Mouse (Mus musculus) forebrain, embryonic 10.5 days (tissue): ENCODE measurements at regions not wholly inside any gene's neighbourhood (a gene's known extent, or its start where the extent isn't known, plus 50 kb on each side); places are given as distances from the start of the nearest gene placed in this dataset.
A peak's percentile ranks its signal among the peaks of the same experiment; 100 is the strongest.

Source experiments
- DNase-seq: peaks from one replicate; pipeline ENCODE4 v3.0.0-alpha.2; 2017; ENCODE audit warnings: low spot score; ENCODE audit errors: extremely low spot score
- H3K27ac ChIP-seq: fragments of 300-500 bp; sonication (generic); 2 replicates; pipeline ENCODE4 v1.5.1; 2016; ENCODE audit warnings: mild to moderate bottlenecking
- H3K27me3 ChIP-seq: fragments of 300-500 bp; sonication (generic); 2 replicates; pipeline ENCODE4 v1.6.1; 2016; ENCODE audit warnings: mild to moderate bottlenecking; ENCODE audit not compliant: poor library complexity, severe bottlenecking
- H3K36me3 ChIP-seq: fragments of 300-500 bp; sonication (generic); replicated peaks from 2 replicates; pipeline ENCODE4 v1.6.1; 2016; ENCODE audit warnings: mild to moderate bottlenecking, moderate library complexity
- H3K4me1 ChIP-seq: fragments of 300-500 bp; sonication (generic); 2 replicates; pipeline ENCODE4 v1.6.1; 2016
- H3K4me3 ChIP-seq: fragments of 300-500 bp; sonication (generic); 2 replicates; pipeline ENCODE4 v1.5.1; 2016; ENCODE audit warnings: mild to moderate bottlenecking, moderate library complexity
- H3K9me3 ChIP-seq: fragments of 300-500 bp; sonication (generic); 2 replicates; pipeline ENCODE4 v1.6.1; 2016; ENCODE audit warnings: mild to moderate bottlenecking, moderate library complexity
- WGBS: fragments of 180-500 bp; shearing (Covaris S2); methylation state at CpG from one replicate; pipeline ENCODE4 v1.1.7; 2016; 5-methylcytosine and 5-hydroxymethylcytosine counted together

GRCm38 (mm10) chr12:28380203-28380602 is 172.0 kb downstream of the Dcdc2c start:
- Histone ChIP-seq H3K27ac (peak overlapping the region; percentile 4; the same call in 1 of the 2 replicates), H3K27me3 (no peaks in the 10 kb centered on the region), H3K9me3 (no peaks in the 10 kb centered on the region), H3K4me1 (peaks cover 46% of the 10 kb centered on the region), H3K36me3 (no peaks in the 10 kb centered on the region), H3K4me3 (no peak overlapping the region)
- whole genome bisulfite sequencing: 50% methylated on average over 3 of the region's 3 CpGs
- DNase-seq: no peak

- DNase-seq: no peak
- WGBS: 91% methylated on average over 3 of the region's 3 CpGs
- H3K36me3 ChIP-seq: no peaks in the 10 kb centered on the region
- H3K27ac ChIP-seq: no peak overlapping the region; the same call in 1 of the 2 replicates
- no peaks in the 10 kb centered on the region for H3K27me3 ChIP-seq
- no peak overlapping the region for H3K4me3 ChIP-seq
- no peaks in the 10 kb centered on the region for H3K9me3 ChIP-seq
- peaks cover 44% of the 10 kb centered on the region for H3K4me1 ChIP-seq
Observed at GRCm38 (mm10) chr12:28377968-28378367, 174.2 kb downstream of the Dcdc2c start.

GRCm38 (mm10) chr12:28377373-28377772 is 174.8 kb downstream of the Dcdc2c start:
- 74% methylated on average over 4 of the region's 4 CpGs for WGBS
- peak overlapping the region; percentile 31; the same call in 1 of the 2 replicates for H3K27ac ChIP-seq

GRCm38 (mm10) chr12:28376770-28377169 is 175.4 kb downstream of the Dcdc2c start:
- 60% methylated on average over 4 of the region's 4 CpGs for whole genome bisulfite sequencing
- DNase-seq: no peak
- peak overlapping the region; percentile 31; the same call in 1 of the 2 replicates for H3K27ac ChIP-seq

More at GRCm38 (mm10) chr12:28377373-28377772, 174.8 kb downstream of the Dcdc2c start:
- no peaks in the 10 kb centered on the region for H3K36me3 ChIP-seq
- H3K4me1 ChIP-seq: peaks cover 44% of the 10 kb centered on the region
- no peaks in the 10 kb centered on the region for H3K9me3 ChIP-seq
- no peaks in the 10 kb centered on the region for H3K27me3 ChIP-seq
- no peak overlapping the region for H3K4me3 ChIP-seq
- no peak for DNase-seq

GRCm38 (mm10) chr12:28365304-28365703 is 186.9 kb downstream of the Dcdc2c start:
- Histone ChIP-seq H3K36me3 (no peaks in the 10 kb centered on the region), H3K27ac (peak overlapping the region; percentile 35; the same call in 1 of the 2 replicates), H3K9me3 (no peaks in the 10 kb centered on the region), H3K4me3 (no peak overlapping the region), H3K27me3 (no peaks in the 10 kb centered on the region), H3K4me1 (0 out of 2 replicates have a peak, but pooled peaks cover 3% of the 10 kb centered on the region)
- DNase-seq: no peak
- 74% methylated on average over 2 of the region's 2 CpGs for WGBS

More at GRCm38 (mm10) chr12:28376770-28377169, 175.4 kb downstream of the Dcdc2c start:
- H3K27me3 ChIP-seq: no peaks in the 10 kb centered on the region
- H3K36me3 ChIP-seq: no peaks in the 10 kb centered on the region
- no peaks in the 10 kb centered on the region for H3K9me3 ChIP-seq
- H3K4me3 ChIP-seq: no peak overlapping the region
- H3K4me1 ChIP-seq: peaks cover 44% of the 10 kb centered on the region

- peak overlapping the region; percentile 58 for H3K27ac ChIP-seq
- H3K4me3 ChIP-seq: no peak overlapping the region
- no peaks in the 10 kb centered on the region for H3K36me3 ChIP-seq
- no peaks in the 10 kb centered on the region for H3K9me3 ChIP-seq
- WGBS: 15% methylated on average over 7 of the region's 7 CpGs
- peak; percentile 36 for DNase-seq
- peaks cover 24% of the 10 kb centered on the region for H3K4me1 ChIP-seq
- H3K27me3 ChIP-seq: no peaks in the 10 kb centered on the region
Observed at GRCm38 (mm10) chr12:28358737-28359333, 193.4 kb downstream of the Dcdc2c start.

- Histone ChIP-seq H3K27ac (peak overlapping the region; percentile 2; the same call in 1 of the 2 replicates), H3K4me3 (no peak overlapping the region), H3K4me1 (peaks cover 31% of the 10 kb centered on the region), H3K36me3 (no peaks in the 10 kb centered on the region), H3K9me3 (no peaks in the 10 kb centered on the region), H3K27me3 (no peaks in the 10 kb centered on the region)
- 90% methylated on average over 10 of the region's 10 CpGs for WGBS
- DNase-seq: no peak
Observed at GRCm38 (mm10) chr12:28357764-28358163, 194.4 kb downstream of the Dcdc2c start.

GRCm38 (mm10) chr12:28353140-28353539 is 199.1 kb downstream of the Dcdc2c start:
- Histone ChIP-seq H3K27me3 (no peaks in the 10 kb centered on the region), H3K36me3 (no peaks in the 10 kb centered on the region), H3K4me1 (peaks cover 20% of the 10 kb centered on the region), H3K9me3 (no peaks in the 10 kb centered on the region), H3K4me3 (no peak overlapping the region), H3K27ac (peak overlapping the region; percentile 53; the same call in 1 of the 2 replicates)
- DNase-seq: no peak
- 55% methylated on average over 3 of the region's 3 CpGs for WGBS

GRCm38 (mm10) chr12:28352571-28352970 is 199.6 kb downstream of the Dcdc2c start:
- peaks cover 14% of the 10 kb centered on the region for H3K4me1 ChIP-seq
- no peaks in the 10 kb centered on the region for H3K27me3 ChIP-seq
- no peak for DNase-seq
- 76% methylated on average over 3 of the region's 3 CpGs for WGBS
- no peaks in the 10 kb centered on the region for H3K9me3 ChIP-seq
- H3K27ac ChIP-seq: no peak overlapping the region
- H3K36me3 ChIP-seq: no peaks in the 10 kb centered on the region
- H3K4me3 ChIP-seq: no peak overlapping the region

GRCm38 (mm10) chr12:28342735-28343134 is 209.5 kb downstream of the Dcdc2c start:
- Histone ChIP-seq H3K27me3 (no peaks in the 10 kb centered on the region), H3K4me3 (no peak overlapping the region), H3K9me3 (no peaks in the 10 kb centered on the region), H3K36me3 (no peaks in the 10 kb centered on the region), H3K27ac (0 out of 2 replicates have a peak overlapping the region, but pooled peaks have one; percentile 30), H3K4me1 (0 out of 2 replicates have a peak, but pooled peaks cover 7% of the 10 kb centered on the region)
- 81% methylated on average over 2 of the region's 2 CpGs for WGBS
- DNase-seq: no peak

- no peak overlapping the region for H3K27ac ChIP-seq
- 25% methylated on average over 5 of the region's 5 CpGs for WGBS
Observed at GRCm38 (mm10) chr12:28332591-28332990, 219.6 kb downstream of the Dcdc2c start.

GRCm38 (mm10) chr12:28331843-28332242 is 220.4 kb downstream of the Dcdc2c start:
- Histone ChIP-seq H3K4me1 (peaks cover 20% of the 10 kb centered on the region), H3K36me3 (no peaks in the 10 kb centered on the region), H3K9me3 (0 out of 2 replicates have a peak, but pooled peaks cover 2% of the 10 kb centered on the region), H3K27me3 (no peaks in the 10 kb centered on the region), H3K27ac (0 out of 2 replicates have a peak overlapping the region, but pooled peaks have one; percentile 21), H3K4me3 (no peak overlapping the region)
- DNase-seq: no peak
- 86% methylated on average over 2 of the region's 2 CpGs for WGBS

More at GRCm38 (mm10) chr12:28332591-28332990, 219.6 kb downstream of the Dcdc2c start:
- Histone ChIP-seq H3K4me1 (peaks cover 20% of the 10 kb centered on the region), H3K4me3 (no peak overlapping the region), H3K27me3 (no peaks in the 10 kb centered on the region), H3K9me3 (0 out of 2 replicates have a peak, but pooled peaks cover 2% of the 10 kb centered on the region), H3K36me3 (no peaks in the 10 kb centered on the region)
- DNase-seq: no peak

GRCm38 (mm10) chr12:28323659-28324058 is 228.5 kb downstream of the Dcdc2c start:
- WGBS: 22% methylated on average over 2 of the region's 2 CpGs
- DNase-seq: no peak
- Histone ChIP-seq H3K27ac (no peak overlapping the region; the same call in 1 of the 2 replicates), H3K27me3 (no peaks in the 10 kb centered on the region), H3K4me1 (peaks cover 12% of the 10 kb centered on the region), H3K9me3 (no peaks in the 10 kb centered on the region), H3K36me3 (no peaks in the 10 kb centered on the region), H3K4me3 (no peak overlapping the region)
